Mouse (Mus musculus): ENCODE measurements around the gene Phldb2. TPM values are rescaled to one million over a fixed set of nuclear protein-coding genes. Genes with fewer than 3 reads are reported as not detected.
A peak's percentile ranks its signal among the peaks of the same experiment; 100 is the strongest.

Gene Phldb2
- total and polyA plus RNA-seq, 2 experiments from 2014 or later: 32.8 to 33.2 TPM

GRCm38 (mm10) chr16:45857277-45857863, 96.0 kb downstream of the Phldb2 start:
- no peak overlapping the region for H3K4me2 ChIP-seq (ENCODE audit: low read depth, low read length)
- TF ChIP-seq EP300 (IDR thresholded peaks at IDR 0.05; ENCODE audit: low read depth): no peak
- TF ChIP-seq CTCF (IDR thresholded peaks at IDR 0.05; ENCODE audit: low read depth): no peak
- no peak for DNase-seq (ENCODE audit: low spot score)

GRCm38 (mm10) chr16:45854499-45854898, 98.9 kb downstream of the Phldb2 start:
- H3K4me3 ChIP-seq (ENCODE audit: low read depth, low read length): no peak overlapping the region
- DNase-seq (ENCODE audit: low spot score) (no peak), ATAC-seq (ENCODE audit: insufficient read depth, low read depth) (no peak)
- no peaks in the 10 kb centered on the region for H3K36me3 ChIP-seq (replicated peaks; ENCODE audit: control insufficient read depth, insufficient read depth, low read length)
- TF ChIP-seq EP300 (IDR thresholded peaks at IDR 0.05; ENCODE audit: low read depth): no peak
- TF ChIP-seq CTCF (IDR thresholded peaks at IDR 0.05; ENCODE audit: low read depth): no peak
- WGBS: 90% methylated on average over 10 of the region's 10 CpGs
- H3K27me3 ChIP-seq (ENCODE audit: control insufficient read depth, insufficient read depth, low read length): no peaks in the 10 kb centered on the region
- H3K4me2 ChIP-seq (ENCODE audit: low read depth, low read length): no peak overlapping the region
- H3K27ac ChIP-seq (ENCODE audit: low read depth): no peak overlapping the region
- no peak overlapping the region for H3K9ac ChIP-seq (replicated peaks; ENCODE audit: low read depth, low read length)
- H3K4me1 ChIP-seq (ENCODE audit: control insufficient read depth, insufficient read depth): no peaks in the 10 kb centered on the region
- no peaks in the 10 kb centered on the region for H3K9me3 ChIP-seq (replicated peaks; ENCODE audit: control insufficient read depth, low read length)

More at GRCm38 (mm10) chr16:45857277-45857863, 96.0 kb downstream of the Phldb2 start:
- Histone ChIP-seq H3K36me3 (replicated peaks; ENCODE audit: control insufficient read depth, insufficient read depth, low read length) (no peaks in the 10 kb centered on the region), H3K9me3 (replicated peaks; ENCODE audit: control insufficient read depth, low read length) (no peaks in the 10 kb centered on the region), H3K9ac (replicated peaks; ENCODE audit: low read depth, low read length) (no peak overlapping the region), H3K27me3 (ENCODE audit: control insufficient read depth, insufficient read depth, low read length) (no peaks in the 10 kb centered on the region), H3K4me3 (ENCODE audit: low read depth, low read length) (no peak overlapping the region), H3K4me1 (ENCODE audit: control insufficient read depth, insufficient read depth) (no peaks in the 10 kb centered on the region), H3K27ac (ENCODE audit: low read depth) (no peak overlapping the region)
- 92% methylated on average over 5 of the region's 5 CpGs for WGBS
- no peak for ATAC-seq (ENCODE audit: insufficient read depth, low read depth)

- H3K4me2 ChIP-seq (ENCODE audit: low read depth, low read length): no peak overlapping the region
- no peak for ATAC-seq (ENCODE audit: insufficient read depth, low read depth)
- H3K9me3 ChIP-seq (replicated peaks; ENCODE audit: control insufficient read depth, low read length): no peaks in the 10 kb centered on the region
- H3K4me3 ChIP-seq (ENCODE audit: low read depth, low read length): no peak overlapping the region
- 21% methylated on average over 4 of the region's 4 CpGs for WGBS
- no peaks in the 10 kb centered on the region for H3K27me3 ChIP-seq (ENCODE audit: control insufficient read depth, insufficient read depth, low read length)
- peaks cover 6% of the 10 kb centered on the region; the same call in 1 of the 2 replicates for H3K4me1 ChIP-seq (ENCODE audit: control insufficient read depth, insufficient read depth)
- no peak overlapping the region for H3K27ac ChIP-seq (ENCODE audit: low read depth)
- no peaks in the 10 kb centered on the region for H3K36me3 ChIP-seq (replicated peaks; ENCODE audit: control insufficient read depth, insufficient read depth, low read length)
- TF ChIP-seq CTCF (IDR thresholded peaks at IDR 0.05; ENCODE audit: low read depth) (no peak), EP300 (IDR thresholded peaks at IDR 0.05; ENCODE audit: low read depth) (no peak)
- H3K9ac ChIP-seq (replicated peaks; ENCODE audit: low read depth, low read length): no peak overlapping the region
- DNase-seq (ENCODE audit: low spot score): no peak
These were observed 104.4 kb downstream of the Phldb2 start for GRCm38 (mm10) chr16:45849045-45849444.

GRCm38 (mm10) chr16:45844875-45845274, 108.5 kb downstream of the Phldb2 start:
- H3K9ac ChIP-seq (replicated peaks; ENCODE audit: low read depth, low read length): peak overlapping the region; percentile 95
- 20% methylated on average over 10 of the region's 10 CpGs for WGBS
- no peak for ATAC-seq (ENCODE audit: insufficient read depth, low read depth)

GRCm38 (mm10) chr16:45844049-45844780, 109.2 kb downstream of the Phldb2 start:
- under 1% methylated on average over 45 of the region's 45 CpGs for WGBS
- peak overlapping the region; percentile 95 for H3K9ac ChIP-seq (replicated peaks; ENCODE audit: low read depth, low read length)
- no peaks in the 10 kb centered on the region for H3K27me3 ChIP-seq (ENCODE audit: control insufficient read depth, insufficient read depth, low read length)
- TF ChIP-seq CTCF (IDR thresholded peaks at IDR 0.05; ENCODE audit: low read depth) (peak; percentile 63), EP300 (IDR thresholded peaks at IDR 0.05; ENCODE audit: low read depth) (no peak)
- ATAC-seq (ENCODE audit: insufficient read depth, low read depth): peak; percentile 93
- H3K4me1 ChIP-seq (ENCODE audit: control insufficient read depth, insufficient read depth): peaks cover 40% of the 10 kb centered on the region
- DNase-seq (ENCODE audit: low spot score): peak; percentile 84
- H3K4me2 ChIP-seq (ENCODE audit: low read depth, low read length): peak overlapping the region; percentile 84
- H3K36me3 ChIP-seq (replicated peaks; ENCODE audit: control insufficient read depth, insufficient read depth, low read length): no peaks in the 10 kb centered on the region
- peak overlapping the region; percentile 96 for H3K27ac ChIP-seq (ENCODE audit: low read depth)
- peak overlapping the region; percentile 86 for H3K4me3 ChIP-seq (ENCODE audit: low read depth, low read length)
- H3K9me3 ChIP-seq (replicated peaks; ENCODE audit: control insufficient read depth, low read length): no peaks in the 10 kb centered on the region

More at GRCm38 (mm10) chr16:45844875-45845274, 108.5 kb downstream of the Phldb2 start:
- Histone ChIP-seq H3K27ac (ENCODE audit: low read depth) (peak overlapping the region; percentile 96), H3K27me3 (ENCODE audit: control insufficient read depth, insufficient read depth, low read length) (no peaks in the 10 kb centered on the region), H3K4me3 (ENCODE audit: low read depth, low read length) (peak overlapping the region; percentile 86), H3K4me1 (ENCODE audit: control insufficient read depth, insufficient read depth) (peaks cover 33% of the 10 kb centered on the region), H3K4me2 (ENCODE audit: low read depth, low read length) (peak overlapping the region; percentile 84), H3K36me3 (replicated peaks; ENCODE audit: control insufficient read depth, insufficient read depth, low read length) (no peaks in the 10 kb centered on the region), H3K9me3 (replicated peaks; ENCODE audit: control insufficient read depth, low read length) (no peaks in the 10 kb centered on the region)
- DNase-seq (ENCODE audit: low spot score): no peak
- TF ChIP-seq EP300 (IDR thresholded peaks at IDR 0.05; ENCODE audit: low read depth) (no peak), CTCF (IDR thresholded peaks at IDR 0.05; ENCODE audit: low read depth) (no peak)
